Mouse (Mus musculus): ENCODE results near the gene Slc31a1. TPM values are rescaled to one million over a fixed set of nuclear protein-coding genes. Genes with fewer than 3 reads are reported as not detected.

Gene Slc31a1
- 18.6 and 21.6 TPM in 2 replicates for polyA plus RNA-seq (2012; ENCODE audit: insufficient read depth, insufficient read length, missing spikeins)

- Histone ChIP-seq H3K27ac (replicated peaks; ENCODE audit: low read depth, low read length) (peak within 1 kb of the TSS; percentile 75), H3K4me1 (ENCODE audit: control insufficient read depth, insufficient read depth, insufficient read length, low read length) (0 out of 2 replicates have a peak, but pooled peaks cover 3% of the 10 kb centered on the region), H3K4me3 (ENCODE audit: insufficient read depth, low read depth, low read length) (peak within 1 kb of the TSS; percentile 83)
Observed at GRCm38 (mm10) chr4:62360088-62360804, at the start of gene Slc31a1, which contains the start of gene Fkbp15. Slc31a1 (plus strand) TSS chr4:62360727. Fkbp15 (minus strand) TSS chr4:62360548.

GRCm38 (mm10) chr4:62312821-62313220 lies 47.7 kb upstream of the Slc31a1 start:
- Histone ChIP-seq H3K4me3 (ENCODE audit: insufficient read depth, low read depth, low read length) (no peak overlapping the region), H3K27ac (replicated peaks; ENCODE audit: low read depth, low read length) (no peak overlapping the region), H3K4me1 (ENCODE audit: control insufficient read depth, insufficient read depth, insufficient read length, low read length) (peaks cover 2% of the 10 kb centered on the region; the same call in 1 of the 2 replicates)

GRCm38 (mm10) chr4:62313641-62314211 lies 46.8 kb upstream of the Slc31a1 start:
- Histone ChIP-seq H3K4me3 (ENCODE audit: insufficient read depth, low read depth, low read length) (no peak overlapping the region), H3K4me1 (ENCODE audit: control insufficient read depth, insufficient read depth, insufficient read length, low read length) (peaks cover 2% of the 10 kb centered on the region; the same call in 1 of the 2 replicates), H3K27ac (replicated peaks; ENCODE audit: low read depth, low read length) (no peak overlapping the region)

GRCm38 (mm10) chr4:62314516-62314915 lies 46.0 kb upstream of the Slc31a1 start:
- Histone ChIP-seq H3K4me1 (ENCODE audit: control insufficient read depth, insufficient read depth, insufficient read length, low read length) (peaks cover 2% of the 10 kb centered on the region; the same call in 1 of the 2 replicates), H3K27ac (replicated peaks; ENCODE audit: low read depth, low read length) (no peak overlapping the region), H3K4me3 (ENCODE audit: insufficient read depth, low read depth, low read length) (no peak overlapping the region)

GRCm38 (mm10) chr4:62316456-62316855 lies 44.1 kb upstream of the Slc31a1 start:
- Histone ChIP-seq H3K4me1 (ENCODE audit: control insufficient read depth, insufficient read depth, insufficient read length, low read length) (peaks cover 2% of the 10 kb centered on the region; the same call in 1 of the 2 replicates), H3K27ac (replicated peaks; ENCODE audit: low read depth, low read length) (no peak overlapping the region), H3K4me3 (ENCODE audit: insufficient read depth, low read depth, low read length) (no peak overlapping the region)

- no peak overlapping the region for H3K27ac ChIP-seq (replicated peaks; ENCODE audit: low read depth, low read length)
- no peak overlapping the region for H3K4me3 ChIP-seq (ENCODE audit: insufficient read depth, low read depth, low read length)
- peaks cover 2% of the 10 kb centered on the region; the same call in 1 of the 2 replicates for H3K4me1 ChIP-seq (ENCODE audit: control insufficient read depth, insufficient read depth, insufficient read length, low read length)
Observed at GRCm38 (mm10) chr4:62318294-62318693, 42.2 kb upstream of the Slc31a1 start.

GRCm38 (mm10) chr4:62322684-62323083 lies 37.8 kb upstream of the Slc31a1 start:
- Histone ChIP-seq H3K27ac (replicated peaks; ENCODE audit: low read depth, low read length) (no peak overlapping the region), H3K4me3 (ENCODE audit: insufficient read depth, low read depth, low read length) (no peak overlapping the region), H3K4me1 (ENCODE audit: control insufficient read depth, insufficient read depth, insufficient read length, low read length) (no peaks in the 10 kb centered on the region)

- no peaks in the 10 kb centered on the region for H3K4me1 ChIP-seq (ENCODE audit: control insufficient read depth, insufficient read depth, insufficient read length, low read length)
- no peak overlapping the region for H3K4me3 ChIP-seq (ENCODE audit: insufficient read depth, low read depth, low read length)
- no peak overlapping the region for H3K27ac ChIP-seq (replicated peaks; ENCODE audit: low read depth, low read length)
Observed at GRCm38 (mm10) chr4:62326111-62326510, 34.4 kb upstream of the Slc31a1 start.

- Histone ChIP-seq H3K4me1 (ENCODE audit: control insufficient read depth, insufficient read depth, insufficient read length, low read length) (no peaks in the 10 kb centered on the region), H3K27ac (replicated peaks; ENCODE audit: low read depth, low read length) (0 out of 2 replicates have a peak overlapping the region, but pooled peaks have one; percentile 32), H3K4me3 (ENCODE audit: insufficient read depth, low read depth, low read length) (no peak overlapping the region)
Observed at GRCm38 (mm10) chr4:62328941-62329660, 31.4 kb upstream of the Slc31a1 start.

- H3K4me1 ChIP-seq (ENCODE audit: control insufficient read depth, insufficient read depth, insufficient read length, low read length), result no peaks in the 10 kb centered on the region
- no peak overlapping the region for H3K27ac ChIP-seq (replicated peaks; ENCODE audit: low read depth, low read length)
- no peak overlapping the region for H3K4me3 ChIP-seq (ENCODE audit: insufficient read depth, low read depth, low read length)
Observed at GRCm38 (mm10) chr4:62331977-62332376, 28.6 kb upstream of the Slc31a1 start.

GRCm38 (mm10) chr4:62338536-62338935 lies 22.0 kb upstream of the Slc31a1 start:
- no peak overlapping the region for H3K27ac ChIP-seq (replicated peaks; ENCODE audit: low read depth, low read length)
- H3K4me1 ChIP-seq (ENCODE audit: control insufficient read depth, insufficient read depth, insufficient read length, low read length), result no peaks in the 10 kb centered on the region
- H3K4me3 ChIP-seq (ENCODE audit: insufficient read depth, low read depth, low read length), result no peak overlapping the region

- Histone ChIP-seq H3K4me1 (ENCODE audit: control insufficient read depth, insufficient read depth, insufficient read length, low read length) (peaks cover 1% of the 10 kb centered on the region; the same call in 1 of the 2 replicates), H3K27ac (replicated peaks; ENCODE audit: low read depth, low read length) (no peak overlapping the region), H3K4me3 (ENCODE audit: insufficient read depth, low read depth, low read length) (no peak overlapping the region)
Observed at GRCm38 (mm10) chr4:62344000-62344399, 16.5 kb upstream of the Slc31a1 start.

GRCm38 (mm10) chr4:62345827-62346226 lies 14.7 kb upstream of the Slc31a1 start:
- Histone ChIP-seq H3K4me3 (ENCODE audit: insufficient read depth, low read depth, low read length) (no peak overlapping the region), H3K27ac (replicated peaks; ENCODE audit: low read depth, low read length) (no peak overlapping the region)

GRCm38 (mm10) chr4:62347605-62348328 lies 12.8 kb upstream of the Slc31a1 start:
- H3K4me1 ChIP-seq (ENCODE audit: control insufficient read depth, insufficient read depth, insufficient read length, low read length), result peaks cover 3% of the 10 kb centered on the region; the same call in 1 of the 2 replicates
- H3K4me3 ChIP-seq (ENCODE audit: insufficient read depth, low read depth, low read length), result no peak overlapping the region
- no peak overlapping the region for H3K27ac ChIP-seq (replicated peaks; ENCODE audit: low read depth, low read length)

More at GRCm38 (mm10) chr4:62345827-62346226, 14.7 kb upstream of the Slc31a1 start:
- peaks cover 3% of the 10 kb centered on the region; the same call in 1 of the 2 replicates for H3K4me1 ChIP-seq (ENCODE audit: control insufficient read depth, insufficient read depth, insufficient read length, low read length)

Data from brown adipose tissue, adult 24 weeks (tissue).